Mouse (Mus musculus) kidney, postnatal 25 days (tissue): ENCODE data around the gene Vsig1.
A peak's percentile ranks its signal among the peaks of the same experiment; 100 is the strongest.

Experiments used
- DNase-seq, 2 experiments: peaks; one replicate each; pipeline ENCODE4 v3.0.0; 2021; ENCODE audit warnings: mixed read lengths in 2 of 2

The Vsig1 gene

DNA sequence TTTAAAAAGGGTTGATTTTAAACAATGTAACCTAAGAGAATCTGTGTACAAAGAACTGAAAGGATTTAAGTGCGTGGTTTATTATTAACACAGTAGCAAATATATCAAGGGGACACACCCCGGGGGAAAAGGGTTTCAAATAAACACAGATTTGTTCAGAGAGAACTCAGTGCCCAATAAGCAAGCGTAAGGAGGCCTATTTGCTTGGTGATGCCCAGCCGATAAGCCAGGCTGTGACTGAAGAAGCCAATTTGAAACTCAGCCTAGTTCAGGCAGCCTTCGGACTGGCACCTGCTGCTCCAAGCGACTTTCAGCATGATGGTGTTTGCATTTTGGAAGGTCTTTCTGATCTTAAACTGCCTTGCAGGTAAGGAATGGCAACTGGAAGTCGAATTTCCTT is at the start of gene Vsig1:
Vsig1 (plus strand) TSS at position 249 of the 400 bp plus-strand sequence.
- DNase-seq, result no peak

DNA sequence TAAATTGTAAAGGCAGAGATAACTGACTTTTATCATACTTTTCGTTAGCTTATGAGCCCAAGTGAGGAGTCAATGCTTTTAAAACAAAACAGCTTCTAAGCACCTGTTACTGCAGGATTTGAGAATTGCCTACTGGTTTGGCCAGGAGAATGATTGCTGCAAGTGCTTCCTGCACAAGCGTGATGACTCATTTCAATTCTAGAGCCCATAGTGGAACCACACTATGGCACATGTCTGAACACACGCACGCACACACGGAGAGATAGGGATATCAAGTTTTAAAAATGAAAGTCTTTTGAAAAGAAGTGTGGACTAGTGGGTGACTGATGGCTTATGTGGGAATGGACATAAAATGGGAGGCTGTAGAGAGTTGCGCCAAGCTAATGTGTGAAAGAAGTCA is 44.6 kb upstream of the Vsig1 start:
- DNase-seq, result no peak

DNA sequence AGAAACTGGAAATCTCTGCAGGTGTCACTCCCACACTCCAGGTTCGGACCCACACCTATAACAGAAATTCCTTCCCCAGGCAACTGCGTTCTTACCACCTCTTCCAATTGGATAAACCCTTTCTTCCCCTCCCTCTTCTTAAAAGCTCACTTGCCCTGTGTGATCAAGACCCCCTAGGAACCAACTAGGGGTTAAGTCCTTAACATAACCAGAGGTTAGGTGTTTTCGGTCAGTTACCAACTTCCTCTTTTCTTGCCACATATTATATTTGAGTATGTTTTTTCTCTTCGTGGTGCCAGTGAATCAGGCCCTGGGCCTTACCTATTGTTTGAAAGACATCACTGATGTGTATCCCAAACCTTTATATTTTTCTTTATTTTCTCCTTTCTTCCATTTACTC is 44.0 kb upstream of the Vsig1 start:
- no peak for DNase-seq

DNA sequence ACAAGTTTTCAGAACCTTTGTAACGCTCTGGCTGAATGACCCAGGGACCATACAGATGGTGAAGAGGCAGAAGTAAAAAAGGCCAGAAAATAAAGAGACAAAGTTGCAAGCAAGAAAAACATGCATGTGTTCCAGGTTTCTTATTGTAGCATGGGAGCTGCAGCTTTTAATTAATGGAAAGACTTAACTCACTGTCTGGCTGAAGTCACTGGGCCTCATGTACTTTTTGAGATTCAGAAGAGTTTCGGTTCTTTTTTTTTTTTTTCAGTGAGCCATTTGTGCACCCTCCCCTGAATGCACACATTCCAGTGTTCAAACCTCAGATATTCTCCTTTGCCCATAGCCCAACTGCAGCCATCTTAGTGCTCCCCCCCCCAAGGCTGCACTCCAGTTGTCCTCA is 20.2 kb upstream of the Vsig1 start:
- no peak for DNase-seq

DNA sequence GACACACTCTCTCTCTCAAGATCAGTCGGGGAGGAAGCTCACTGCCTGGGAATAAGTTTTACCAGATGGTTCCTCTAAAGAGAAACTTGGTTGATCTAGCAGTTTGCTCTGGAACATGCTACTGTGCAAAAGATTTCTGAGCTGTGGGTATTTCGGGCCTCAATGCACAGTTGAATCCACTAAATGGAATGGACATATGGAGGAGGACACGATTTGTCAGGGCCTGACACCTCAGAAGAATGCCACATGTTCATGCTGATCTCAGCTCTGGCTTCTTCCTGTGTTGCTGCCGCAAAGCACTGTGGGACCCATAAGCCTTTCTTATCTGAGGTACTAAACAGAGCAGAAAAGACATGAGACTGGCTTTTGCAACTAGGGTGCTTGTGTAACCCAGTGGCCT is 15.6 kb upstream of the Vsig1 start:
- no peak for DNase-seq

DNA sequence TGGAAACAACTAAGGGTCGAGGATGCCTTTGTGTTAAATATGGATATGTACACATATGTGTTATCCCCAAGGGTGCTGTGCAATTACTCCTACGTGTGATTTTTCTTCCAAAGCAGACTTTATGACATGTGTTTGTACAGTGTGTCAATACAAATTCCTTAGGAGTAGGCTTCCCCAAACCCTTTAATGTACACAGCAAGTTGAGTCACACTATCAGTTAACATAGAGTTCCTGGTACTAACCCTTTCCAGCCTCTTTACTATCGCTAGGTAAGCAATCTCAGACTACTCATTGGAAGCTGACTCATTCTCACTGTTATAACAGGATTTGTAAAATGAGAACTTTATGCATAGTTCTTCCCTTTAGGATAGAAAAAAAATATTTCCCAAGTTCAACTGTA is 3.9 kb upstream of the Vsig1 start:
- DNase-seq, result no peak

DNA sequence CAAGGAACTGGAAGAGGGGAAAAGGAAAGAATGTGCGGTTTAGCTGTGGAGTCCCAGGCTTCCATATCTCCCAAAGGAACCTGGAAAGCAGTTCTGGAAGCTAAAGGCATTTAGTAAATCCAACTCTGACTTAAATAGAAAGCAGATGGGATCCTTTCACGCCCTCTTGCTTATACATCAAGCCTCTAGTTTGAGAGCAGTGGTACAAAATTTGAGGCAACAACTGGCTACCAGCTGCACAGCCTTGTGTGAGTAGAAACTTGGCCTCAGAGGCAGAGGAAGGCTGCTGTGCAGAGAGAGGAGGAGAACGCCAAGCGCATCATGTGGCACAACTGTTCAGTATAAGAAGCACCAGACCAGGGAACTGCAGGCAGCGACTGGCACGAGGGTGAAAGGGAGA is 13.9 kb downstream of the Vsig1 start:
- DNase-seq, result no peak

DNA sequence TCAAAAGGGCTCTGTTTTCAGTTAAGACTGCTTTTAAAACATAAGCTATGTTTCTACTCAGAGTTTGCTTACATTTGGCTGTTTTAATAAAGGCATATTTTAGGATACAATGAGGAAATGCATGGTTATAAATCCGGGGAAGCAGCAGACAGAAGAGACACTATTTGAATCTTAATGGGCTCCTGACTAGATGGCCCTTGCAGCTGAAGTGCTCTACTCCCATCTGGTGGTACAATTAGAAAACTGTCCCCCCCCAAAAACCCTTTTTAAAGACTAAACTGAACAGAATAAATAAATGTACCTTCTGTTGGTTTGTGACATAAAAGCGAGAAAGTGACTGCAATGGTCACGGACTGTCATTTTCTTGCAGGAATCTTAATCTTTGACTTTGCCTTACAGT is 24.7 kb downstream of the Vsig1 start:
- DNase-seq, result no peak

DNA sequence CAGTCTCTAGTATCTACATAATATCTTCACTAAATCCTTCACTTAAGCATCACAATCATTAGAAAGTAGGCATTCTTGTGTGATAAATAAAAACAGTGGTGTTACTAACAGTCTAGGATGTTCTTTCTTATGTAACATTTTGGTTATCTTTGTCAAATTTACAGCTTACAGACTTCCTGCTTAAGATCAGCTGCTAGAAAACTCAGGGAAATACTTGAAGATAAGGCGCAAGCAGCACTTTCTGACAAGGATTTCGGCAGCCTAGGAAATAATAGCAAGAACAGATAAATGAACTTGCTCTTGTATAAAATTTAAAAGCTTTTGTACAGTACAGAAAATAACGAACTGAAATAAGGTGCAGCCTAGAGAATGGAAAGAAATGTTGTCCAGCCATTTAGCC is 25.9 kb downstream of the Vsig1 start:
- DNase-seq, result no peak

DNA sequence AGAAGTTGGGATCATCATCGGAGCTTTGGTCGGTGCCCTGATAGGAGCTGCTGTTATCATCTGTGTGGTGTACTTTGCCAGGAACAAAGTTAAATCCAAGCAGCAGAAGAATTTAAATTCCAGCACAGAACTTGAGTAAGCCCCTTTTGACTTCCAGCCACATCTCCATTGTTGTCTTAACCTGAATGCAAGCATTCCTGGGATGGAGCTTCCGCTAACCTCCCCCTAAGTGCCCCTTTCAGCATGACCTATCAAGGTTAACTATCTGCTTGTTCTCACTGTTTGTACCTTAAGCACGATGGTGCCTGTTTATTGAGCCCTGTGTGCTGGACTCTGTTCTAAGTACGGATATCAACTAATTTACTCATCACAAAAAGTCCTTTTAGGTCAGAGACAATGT is 28.9 kb downstream of the Vsig1 start:
- no peak for DNase-seq

DNA sequence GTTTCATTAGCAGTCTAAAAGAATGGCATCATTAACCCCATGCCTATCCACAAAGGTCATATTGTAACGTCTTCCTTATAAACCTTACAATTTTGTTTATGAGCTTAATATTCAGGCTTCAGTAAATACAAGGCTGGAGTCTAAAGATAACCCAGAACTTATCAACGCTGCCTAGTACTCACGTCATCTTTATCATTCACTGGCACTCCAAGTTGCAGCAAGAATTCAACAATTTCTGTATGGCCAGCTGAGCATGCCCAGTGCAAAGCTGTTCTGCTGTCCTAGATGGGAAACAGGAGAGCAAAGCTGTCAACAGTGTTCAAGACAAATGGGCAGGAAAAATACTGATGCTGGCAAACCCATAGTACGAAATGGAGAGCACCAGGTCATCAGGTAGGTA is 46.2 kb downstream of the Vsig1 start:
- no peak for DNase-seq

DNA sequence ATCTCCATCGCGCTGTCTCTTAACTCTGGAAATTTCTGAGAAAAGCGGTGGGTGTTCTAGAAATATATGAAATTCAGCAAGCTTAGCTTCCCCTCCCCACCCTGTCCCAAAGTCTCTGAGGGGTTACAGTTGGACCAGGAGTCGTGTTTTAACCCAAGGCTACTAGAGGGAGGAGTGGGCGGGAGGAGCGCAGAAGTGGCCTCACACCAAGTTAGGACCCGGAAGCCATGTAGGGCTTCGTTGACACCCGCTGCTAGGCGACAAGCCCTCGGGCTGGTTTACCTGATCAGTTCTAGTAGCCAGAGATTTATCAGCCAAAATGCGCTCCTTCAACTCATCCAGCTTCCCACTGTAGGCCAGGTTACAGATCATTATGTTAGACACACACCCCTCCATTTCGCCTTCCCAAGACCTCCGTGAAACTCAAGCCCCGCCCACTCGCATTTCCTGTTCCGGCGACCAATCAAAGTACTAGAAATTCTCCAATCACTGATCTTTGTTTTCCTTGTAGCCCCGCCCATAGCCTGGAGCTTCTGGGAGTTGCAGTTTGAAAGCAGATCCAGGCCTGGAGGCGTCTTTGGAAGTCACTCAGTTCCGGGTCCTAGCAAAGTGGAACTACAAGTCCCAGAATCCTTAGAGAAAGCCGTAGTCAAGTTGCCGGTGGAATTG is 49.0 kb downstream of the Vsig1 start, which contains the start of the genes Psmd10 and Atg4a:
Psmd10 (minus strand) TSS at position 457 of the 669 bp plus-strand sequence.
Atg4a (plus strand) TSS at position 636 of the 669 bp plus-strand sequence.
- DNase-seq, result peak; percentile 95 to 97

DNA sequence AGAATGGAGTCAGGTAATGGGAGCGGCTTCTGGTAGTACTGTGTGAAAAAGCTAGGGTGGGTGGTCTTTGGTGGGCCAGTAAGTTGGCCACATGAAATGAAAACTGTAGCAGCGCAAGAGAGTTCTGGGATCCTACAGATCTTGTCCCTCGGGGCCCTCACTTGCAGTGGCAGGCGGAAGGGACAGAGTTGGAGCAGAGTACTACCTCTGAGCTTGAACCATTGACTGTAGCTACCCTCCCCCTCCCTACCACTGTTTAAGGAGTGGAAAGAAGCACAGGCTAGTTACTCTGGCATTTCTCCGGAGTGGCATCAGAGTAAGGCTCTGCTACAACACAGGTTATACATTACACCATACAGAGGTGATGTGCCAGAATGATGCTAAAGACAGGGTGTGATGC is 49.6 kb downstream of the Vsig1 start:
- DNase-seq, result no peak

DNA sequence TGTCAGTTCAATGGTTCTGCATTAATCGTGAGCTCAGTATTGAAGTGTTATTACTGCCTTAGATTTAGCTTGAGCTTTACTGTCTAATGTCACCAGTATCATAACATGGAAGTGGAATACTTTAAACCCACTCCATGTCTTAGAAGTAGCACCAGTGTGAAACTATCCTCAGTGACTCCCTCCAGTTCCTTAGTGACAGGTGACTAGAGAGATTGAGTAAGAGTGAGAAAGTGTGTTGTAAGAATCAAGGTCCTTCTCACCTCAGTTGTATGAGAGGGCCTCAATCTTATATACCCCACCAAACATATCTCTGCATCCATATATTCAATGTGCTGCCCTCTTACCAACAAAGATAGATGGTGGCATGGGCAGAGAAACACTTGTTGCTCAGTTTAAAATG is 71.5 kb downstream of the Vsig1 start:
- DNase-seq, result no peak

DNA sequence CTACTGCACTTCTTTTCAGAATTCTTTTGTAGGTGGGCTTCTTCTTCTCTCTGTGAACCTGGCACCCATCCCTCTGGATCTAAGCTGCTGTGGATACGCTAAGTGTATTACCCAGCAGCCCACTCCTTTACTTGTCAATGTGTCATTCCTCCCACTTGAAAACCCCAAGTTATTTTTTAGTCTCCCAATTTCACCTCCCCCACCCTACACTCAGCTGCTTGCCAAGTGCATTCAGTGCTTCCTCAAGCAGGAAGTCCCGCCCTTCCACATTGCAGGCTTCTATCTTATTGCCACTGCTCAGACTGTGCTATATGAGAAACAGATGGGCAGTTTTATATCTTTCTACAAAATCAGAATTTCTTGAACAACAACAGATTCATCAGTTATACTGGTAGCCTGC is 72.1 kb downstream of the Vsig1 start:
- DNase-seq, result peak; percentile 59 to 60

DNA sequence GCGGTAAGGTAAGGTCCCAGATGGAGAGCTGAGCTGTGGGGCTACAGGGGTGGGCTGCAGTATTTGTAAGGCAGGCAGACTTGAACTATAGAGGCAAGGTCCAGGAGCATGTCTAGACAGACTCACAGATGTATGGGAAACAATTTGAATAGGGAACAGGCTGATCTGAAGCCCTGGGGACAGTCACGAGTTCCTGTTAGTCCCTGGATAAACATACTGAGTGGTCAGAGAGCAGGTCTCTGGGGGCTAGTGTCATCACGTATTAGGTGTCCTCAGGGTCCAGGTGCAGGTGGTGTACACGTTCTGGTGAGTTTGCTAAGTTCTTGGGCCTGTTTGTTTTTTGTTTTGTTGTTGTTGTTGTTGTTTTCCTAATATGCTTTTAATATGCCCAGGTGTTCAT is 72.8 kb downstream of the Vsig1 start:
- no peak for DNase-seq

DNA sequence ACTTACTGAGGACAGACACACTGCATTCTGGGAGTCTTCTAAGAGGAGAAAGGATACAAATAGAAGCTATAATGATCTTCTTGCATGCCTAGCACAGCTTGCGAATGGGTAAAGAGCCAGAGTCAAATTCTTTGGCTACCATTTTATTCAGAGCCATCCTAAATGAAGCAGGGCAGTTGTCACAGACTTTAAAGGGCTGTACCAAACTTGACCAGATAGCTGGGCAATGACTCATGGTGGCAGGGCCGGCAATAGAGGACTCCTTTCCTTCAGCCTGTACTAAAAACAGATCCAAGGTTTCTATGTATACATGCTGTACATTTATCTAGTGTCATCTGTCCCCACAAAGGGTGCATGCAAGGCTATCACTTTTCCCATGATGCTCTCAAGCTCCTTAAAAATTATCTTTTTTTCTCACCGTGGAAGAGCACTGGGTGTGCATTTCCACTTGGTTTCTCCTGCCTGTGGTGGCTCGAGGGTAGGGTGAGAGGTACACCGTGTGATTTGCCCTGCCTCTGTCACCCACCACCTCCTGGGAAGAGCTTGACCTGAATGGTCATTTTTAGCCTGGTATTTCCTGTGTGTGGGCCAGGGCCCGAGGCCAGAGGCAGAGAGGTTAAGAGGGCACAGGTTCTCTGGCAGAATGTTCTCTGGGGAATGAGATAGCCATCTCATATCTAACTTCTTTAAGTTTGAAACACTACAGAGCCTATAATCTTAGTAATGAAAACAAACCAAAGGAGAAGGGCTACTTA is 76.0 kb downstream of the Vsig1 start:
- peak; percentile 38 to 63 for DNase-seq

DNA sequence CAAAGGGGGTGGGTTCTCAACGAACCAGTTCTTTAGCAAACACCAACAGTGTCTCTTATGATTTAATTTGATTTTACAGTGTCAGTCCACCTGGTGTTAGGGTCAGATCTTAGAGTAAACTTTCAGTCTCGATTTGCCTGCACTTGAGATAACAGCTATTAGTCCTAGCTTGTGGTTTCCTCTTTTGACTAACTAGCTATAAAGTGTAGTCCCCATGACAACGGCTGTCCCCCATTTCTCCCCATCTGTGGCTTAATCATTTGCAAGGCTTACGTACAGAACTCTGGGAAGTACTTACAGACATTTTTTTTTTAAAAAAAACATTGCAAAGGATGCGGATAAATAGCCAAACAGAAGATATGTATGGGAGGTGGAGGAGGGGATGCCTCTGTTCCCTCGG is 77.4 kb downstream of the Vsig1 start:
- DNase-seq, result no peak

DNA sequence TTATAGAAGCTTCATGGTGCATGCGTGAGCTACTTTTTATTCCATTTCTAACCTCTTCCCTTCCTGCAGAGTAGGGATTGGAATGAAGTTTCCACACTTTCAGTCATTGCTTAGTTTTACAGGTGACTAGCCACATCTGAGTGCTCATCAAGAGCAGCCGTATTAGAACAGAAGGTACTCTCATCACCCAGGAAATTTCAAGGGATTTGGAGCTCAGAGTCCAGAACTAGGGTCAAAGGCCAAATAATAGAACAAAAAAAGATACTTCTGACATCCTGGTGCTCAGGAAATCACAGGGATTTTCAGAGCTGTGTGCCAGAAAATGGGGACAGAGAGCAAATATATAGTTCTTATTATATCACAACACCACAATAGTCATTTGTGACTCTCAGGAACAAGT is 77.8 kb downstream of the Vsig1 start:
- DNase-seq, result no peak
